Mouse (Mus musculus): ENCODE measurements around the gene Prdx4.
"Not testable (repeated sequence)": the region's sequence is repeated elsewhere in the genome, so short reads cannot be mapped to it uniquely, and the experiment has no call there.

Gene Prdx4

DNA sequence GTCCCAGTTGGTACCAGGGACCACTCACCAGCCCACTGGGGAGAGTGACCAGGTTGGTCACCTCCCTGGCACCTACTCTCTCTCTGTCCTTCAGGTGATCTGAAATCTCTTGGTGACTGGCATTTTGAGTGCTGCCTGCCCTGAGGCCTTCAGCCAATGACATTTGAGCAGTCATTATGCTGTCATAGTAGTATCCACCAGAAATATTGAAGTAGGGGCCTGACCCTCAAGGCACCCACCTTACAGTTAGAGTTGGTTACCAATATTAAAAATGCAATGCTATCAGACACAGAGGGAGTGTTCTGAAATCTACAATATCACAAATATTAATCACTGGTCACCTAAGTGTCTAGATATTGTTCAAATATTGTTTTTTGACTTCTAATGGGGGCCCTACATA is at the start of gene Prdx4:
Gene Prdx4, minus strand, starts transcription at position 101 of the 400 bp plus-strand sequence.
- DNase-seq: no peak

- peak; percentile 11 for DNase-seq
Measured at GRCm38 (mm10) chrX:155376538-155376937, 36.0 kb upstream of the Prdx4 start.

GRCm38 (mm10) chrX:155375458-155375857 is 34.9 kb upstream of the Prdx4 start:
- DNase-seq: no peak

DNA sequence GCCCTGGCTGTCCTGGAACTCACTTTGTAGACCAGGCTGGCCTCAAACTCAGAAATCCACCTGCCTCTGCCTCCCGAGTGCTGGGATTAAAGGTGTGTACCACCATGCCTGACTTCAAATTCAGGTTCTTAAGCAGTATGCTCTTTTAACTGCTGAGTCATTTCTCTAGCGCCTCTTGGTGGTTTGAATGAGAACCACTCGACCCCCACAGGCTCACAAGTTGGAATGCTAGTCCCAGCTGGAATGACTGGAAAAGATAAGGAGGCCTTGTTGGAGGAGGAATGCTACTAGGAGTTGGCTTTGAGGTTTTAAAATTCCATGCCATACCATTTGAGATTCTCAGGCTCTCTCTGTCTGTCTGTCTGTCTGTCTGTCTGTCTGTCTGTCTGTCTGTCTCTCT is 29.6 kb upstream of the Prdx4 start:
- DNase-seq: not testable (repeated sequence)

DNA sequence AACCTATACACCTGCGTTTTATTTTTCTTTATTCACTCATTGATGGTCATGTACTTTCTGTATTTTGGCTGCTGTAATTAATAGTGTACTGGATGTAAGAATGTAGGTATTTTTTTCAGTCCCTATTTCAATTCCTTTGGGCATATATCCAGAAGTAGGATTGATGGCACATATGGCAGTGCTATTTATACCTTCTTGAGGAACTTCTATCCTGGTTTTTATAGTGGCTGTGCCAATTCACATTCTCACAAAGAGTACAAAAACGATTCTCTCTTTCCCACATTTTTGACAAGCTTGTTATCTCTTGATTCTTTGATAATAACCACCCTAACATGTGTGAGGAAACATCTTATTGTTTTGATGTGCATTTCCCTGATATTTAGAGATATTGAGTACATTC is 24.5 kb upstream of the Prdx4 start:
- DNase-seq: no peak

GRCm38 (mm10) chrX:155346249-155346648 is 5.7 kb upstream of the Prdx4 start:
- no peak for DNase-seq

GRCm38 (mm10) chrX:155337905-155338721 is 2.4 kb downstream of the Prdx4 start:
- peak; percentile 63 for DNase-seq

DNA sequence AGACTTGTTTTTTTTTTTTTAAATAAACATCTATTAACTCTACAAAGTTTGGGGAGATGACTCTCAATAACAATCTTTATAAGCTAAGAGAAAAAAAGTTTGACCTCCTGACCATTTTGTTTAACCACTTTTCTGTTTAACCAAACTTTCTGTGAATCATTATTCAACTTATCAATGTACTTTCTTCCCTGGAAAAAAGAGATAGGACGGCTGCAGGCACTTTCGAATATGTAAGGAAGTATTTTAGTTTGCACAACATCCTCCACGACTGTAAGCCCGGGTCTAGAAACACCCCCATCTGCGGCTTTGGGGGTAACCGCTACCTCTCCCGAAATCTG is 3.0 kb downstream of the Prdx4 start:
- DNase-seq: no peak

- DNase-seq: no peak
Measured at GRCm38 (mm10) chrX:155318005-155318404, 22.5 kb downstream of the Prdx4 start.

DNA sequence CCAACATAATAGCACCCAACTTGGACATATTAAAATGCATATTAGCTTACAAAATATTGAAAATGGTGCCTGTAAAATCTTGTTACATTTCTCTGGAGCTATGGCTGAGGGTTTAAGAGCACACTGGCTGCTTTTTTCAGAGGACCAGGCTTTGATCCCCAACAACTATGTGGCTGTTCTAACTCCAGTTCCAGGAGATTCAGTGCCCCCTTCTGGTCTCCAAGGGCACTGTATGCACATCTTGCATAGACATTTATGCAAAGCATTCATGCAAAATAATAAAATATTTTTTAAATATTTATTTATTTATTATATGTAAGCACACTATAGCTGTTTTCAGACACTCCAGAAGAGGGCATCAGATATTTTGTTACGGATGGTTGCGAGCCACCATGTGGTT is 34.2 kb downstream of the Prdx4 start:
- DNase-seq: no peak

- DNase-seq: no peak
Measured at GRCm38 (mm10) chrX:155280427-155281044, 60.0 kb downstream of the Prdx4 start.

- no peak for DNase-seq
Measured at GRCm38 (mm10) chrX:155278483-155278882, 62.1 kb downstream of the Prdx4 start.

All from kidney, adult 11 months (tissue).